Mouse (Mus musculus) heart, adult 2 months (tissue): ENCODE data around the gene Hipk2. TPM values are rescaled to one million over a fixed set of nuclear protein-coding genes. Genes with fewer than 3 reads are reported as not detected.

ENCODE experiments used
- DNase-seq, 2 experiments: peaks; one replicate each; pipeline ENCODE4 v3.0.0; 2021
- H3K27ac ChIP-seq: fragments of 200-600 bp; 2 replicates; pipeline ENCODE4 v1.8.1; 2022
- H3K27me3 ChIP-seq: fragments of 200-500 bp; 2 replicates; pipeline ENCODE4 v1.6.1; 2012; ENCODE audit warnings: mild to moderate bottlenecking, low read length, inconsistent platforms, mixed read lengths; ENCODE audit not compliant: control insufficient read depth, insufficient read depth
- H3K36me3 ChIP-seq: fragments of 200-500 bp; 2 replicates; pipeline ENCODE4 v1.6.1; 2012; ENCODE audit warnings: low read length, inconsistent platforms; ENCODE audit not compliant: control insufficient read depth, insufficient read depth
- H3K4me1 ChIP-seq: fragments of 200-500 bp; 2 replicates; pipeline ENCODE4 v1.6.1; 2011; ENCODE audit warnings: low read length; ENCODE audit not compliant: control insufficient read depth, insufficient read depth
- H3K4me3 ChIP-seq: fragments of 200-600 bp; 2 replicates; pipeline ENCODE4 v1.8.1; 2022
- H3K79me2 ChIP-seq: fragments of 200-500 bp; replicated peaks from 2 replicates; pipeline ENCODE4 v1.6.1; 2012; ENCODE audit warnings: mild to moderate bottlenecking, inconsistent platforms, low read length, moderate library complexity, mixed read lengths; ENCODE audit not compliant: control insufficient read depth, insufficient read depth
- H3K9ac ChIP-seq: fragments of 200-500 bp; 2 replicates; pipeline ENCODE4 v1.6.1; 2012; ENCODE audit warnings: low read depth, mild to moderate bottlenecking, control low read depth, inconsistent platforms, low read length, mixed read lengths
- CTCF ChIP-seq: fragments of 200-600 bp; IDR thresholded peaks from 2 replicates; pipeline ENCODE4 v1.8.1; 2022; ENCODE audit warnings: antibody characterized with exemption, mild to moderate bottlenecking, moderate library complexity
- EP300 ChIP-seq: fragments of 200-500 bp; IDR thresholded peaks from 2 replicates; pipeline ENCODE4 v1.6.1; 2011; ENCODE audit warnings: low read depth, low read length, control low read depth; ENCODE audit not compliant: insufficient read depth
- POLR2A ChIP-seq: fragments of 200-500 bp; IDR thresholded peaks from 2 replicates; pipeline ENCODE4 v1.6.1; 2011; ENCODE audit warnings: mild to moderate bottlenecking, low read depth, low read length, control low read depth; ENCODE audit not compliant: insufficient read depth
- WGBS: fragments of 180-500 bp; shearing (Covaris S2); methylation state at CpG from one replicate; pipeline ENCODE4 v1.1.7; 2018; 5-methylcytosine and 5-hydroxymethylcytosine counted together
- intact Hi-C: fragments of 180-260 bp; cut with DNase I; formaldehyde crosslinking; loops from one replicate; pipeline ENCODE4 v1.15.1; 2025
- polyA plus RNA-seq: library from polyadenylated mRNA; depleted of rRNA; stranded (reverse); fragments of >200 nt; gene quantifications from 2 replicates; pipeline ENCODE4 v1.2.3, GENCODE M21; 2012
- total RNA-seq, 2 experiments: library from RNA; stranded (reverse); gene quantifications; 2 replicates each; pipeline ENCODE4 v1.2.3; 2021

The Hipk2 gene
- total and polyA plus RNA-seq, 3 experiments = 35.9 to 98.5 (median 91.0) TPM

DNA sequence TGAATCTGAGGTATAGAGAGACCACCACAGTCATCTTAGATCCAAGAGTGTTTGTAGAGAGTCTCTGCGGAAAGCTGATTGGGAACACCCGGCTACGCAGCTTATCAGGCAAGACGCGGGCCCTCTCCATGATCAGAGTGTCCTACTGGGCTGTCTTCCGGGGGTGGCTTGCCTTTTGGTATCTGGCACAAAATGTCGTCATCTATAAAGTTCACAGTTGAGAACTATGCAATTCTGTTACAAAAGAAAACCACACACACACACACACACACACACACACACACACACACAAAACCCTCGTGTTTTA lies 45.8 kb upstream of the Hipk2 start:
- no peak for DNase-seq

DNA sequence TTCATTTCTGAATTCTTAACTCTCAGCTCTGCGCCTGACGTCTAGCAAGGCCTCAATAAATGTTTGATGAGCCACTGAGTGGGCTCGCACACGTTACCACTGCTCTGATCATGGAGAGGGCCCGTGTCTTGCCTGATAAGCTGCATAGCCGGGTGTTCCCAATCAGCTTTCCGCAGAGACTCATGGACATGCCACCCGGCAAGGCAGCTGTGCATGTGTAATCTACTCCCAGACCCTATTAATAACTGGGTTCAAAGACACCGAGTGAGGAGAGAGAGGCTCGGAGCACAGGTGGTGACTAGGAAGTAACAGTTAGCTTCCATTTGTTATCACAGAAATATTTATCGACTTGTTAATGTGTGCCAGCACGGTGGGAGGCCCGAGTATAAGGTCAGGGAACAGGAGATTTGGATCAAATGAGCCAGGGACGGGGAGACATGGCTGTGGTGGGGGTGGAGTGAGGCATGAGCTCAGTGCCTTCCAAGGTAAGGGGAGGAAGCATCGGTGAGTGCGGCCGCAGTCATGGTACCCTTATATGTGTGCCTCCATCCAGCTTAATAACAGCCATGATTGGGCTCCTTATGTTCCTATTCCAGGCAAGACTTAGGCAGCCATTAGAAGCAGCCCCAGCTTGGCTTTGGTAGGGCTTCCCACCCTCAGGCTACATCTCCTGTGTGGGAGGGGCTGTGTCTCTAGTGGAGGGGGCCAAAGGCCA lies 45.3 kb upstream of the Hipk2 start:
- H3K79me2 ChIP-seq = no peaks in the 10 kb centered on the region
- no peaks in the 10 kb centered on the region for H3K4me1 ChIP-seq
- DNase-seq = no peak
- TF ChIP-seq EP300 (no peak), CTCF (no peak), POLR2A (no peak)
- WGBS = 64% methylated on average over 17 of the region's 17 CpGs
- H3K27me3 ChIP-seq = no peaks in the 10 kb centered on the region
- no peaks in the 10 kb centered on the region for H3K36me3 ChIP-seq
- no peak overlapping the region for H3K27ac ChIP-seq
- H3K4me3 ChIP-seq = no peak overlapping the region
- intact Hi-C loops = no loop called here
- no peak overlapping the region for H3K9ac ChIP-seq

More for the DNA sequence above, 45.8 kb upstream of the Hipk2 start:
- Histone ChIP-seq H3K27ac (no peak overlapping the region), H3K79me2 (no peaks in the 10 kb centered on the region), H3K36me3 (no peaks in the 10 kb centered on the region), H3K4me3 (no peak overlapping the region), H3K4me1 (no peaks in the 10 kb centered on the region), H3K27me3 (no peaks in the 10 kb centered on the region), H3K9ac (no peak overlapping the region)
- WGBS = 76% methylated on average over 8 of the region's 8 CpGs
- intact Hi-C loops = no loop called here
- TF ChIP-seq CTCF (no peak), POLR2A (no peak), EP300 (no peak)

- Histone ChIP-seq H3K4me3 (no peak overlapping the region), H3K27me3 (no peaks in the 10 kb centered on the region), H3K79me2 (no peaks in the 10 kb centered on the region), H3K4me1 (no peaks in the 10 kb centered on the region), H3K9ac (no peak overlapping the region), H3K36me3 (no peaks in the 10 kb centered on the region), H3K27ac (no peak overlapping the region)
- intact Hi-C loops = no loop called here
- TF ChIP-seq EP300 = no peak
- no peak for TF ChIP-seq POLR2A
- no peak for TF ChIP-seq CTCF
- 83% methylated on average over 6 of the region's 6 CpGs for WGBS
- DNase-seq = no peak
These were observed 44.2 kb upstream of the Hipk2 start for GRCm38 (mm10) chr6:38920141-38920540.

- H3K4me3 ChIP-seq = no peak overlapping the region
These were observed 43.3 kb upstream of the Hipk2 start for GRCm38 (mm10) chr6:38919135-38919740.

DNA sequence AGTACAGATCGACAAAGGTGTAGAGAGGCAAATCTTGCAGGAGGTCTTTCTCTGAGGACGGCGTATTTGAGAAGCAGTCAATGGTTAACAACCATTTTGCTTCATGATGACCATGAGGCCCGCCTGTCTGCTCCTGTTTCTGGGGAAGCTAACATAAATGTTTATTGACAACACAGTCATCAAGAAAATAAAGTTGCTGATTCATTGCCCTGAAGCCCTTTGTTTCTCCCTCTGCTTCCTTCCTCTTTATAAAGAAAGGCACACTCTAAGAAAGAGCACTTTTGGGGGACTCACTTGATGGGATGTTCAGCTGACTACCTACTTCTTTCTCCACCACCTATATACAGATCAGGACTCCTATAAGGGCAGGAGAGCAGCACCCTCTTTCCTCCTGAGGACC lies 42.8 kb upstream of the Hipk2 start:
- H3K4me3 ChIP-seq = no peak overlapping the region
- H3K27ac ChIP-seq = no peak overlapping the region
- no peaks in the 10 kb centered on the region for H3K79me2 ChIP-seq
- WGBS = 85% methylated on average over 4 of the region's 4 CpGs
- DNase-seq = no peak
- no peaks in the 10 kb centered on the region for H3K36me3 ChIP-seq
- H3K4me1 ChIP-seq = no peaks in the 10 kb centered on the region
- intact Hi-C loops = no loop called here
- H3K27me3 ChIP-seq = no peaks in the 10 kb centered on the region
- TF ChIP-seq CTCF (no peak), EP300 (no peak), POLR2A (no peak)
- H3K9ac ChIP-seq = no peak overlapping the region

More at GRCm38 (mm10) chr6:38919135-38919740, 43.3 kb upstream of the Hipk2 start:
- H3K27ac ChIP-seq = no peak overlapping the region
- WGBS = 80% methylated on average over 14 of the region's 14 CpGs
- no peaks in the 10 kb centered on the region for H3K4me1 ChIP-seq
- H3K79me2 ChIP-seq = no peaks in the 10 kb centered on the region
- H3K27me3 ChIP-seq = no peaks in the 10 kb centered on the region
- TF ChIP-seq EP300 = no peak
- no peak for TF ChIP-seq POLR2A
- no peak for TF ChIP-seq CTCF
- intact Hi-C loops = no loop called here
- H3K9ac ChIP-seq = no peak overlapping the region
- no peaks in the 10 kb centered on the region for H3K36me3 ChIP-seq
- DNase-seq = no peak

- no peaks in the 10 kb centered on the region for H3K27me3 ChIP-seq
- H3K4me1 ChIP-seq = no peaks in the 10 kb centered on the region
- no peak overlapping the region for H3K4me3 ChIP-seq
- no peaks in the 10 kb centered on the region for H3K79me2 ChIP-seq
- intact Hi-C loops = no loop called here
- WGBS = 41% methylated on average over 3 of the region's 3 CpGs
- no peak for TF ChIP-seq POLR2A
- no peak for TF ChIP-seq CTCF
- TF ChIP-seq EP300 = no peak
- no peaks in the 10 kb centered on the region for H3K36me3 ChIP-seq
- DNase-seq = no peak
- H3K9ac ChIP-seq = no peak overlapping the region
- no peak overlapping the region for H3K27ac ChIP-seq
These were observed 41.5 kb upstream of the Hipk2 start for GRCm38 (mm10) chr6:38917415-38917814.
